Mouse (Mus musculus) erythroid progenitor cell, adult 5-6 weeks (primary cell): Measurements from ENCODE around the gene Ethe1. TPM values are rescaled to one million over a fixed set of nuclear protein-coding genes. Genes with fewer than 3 reads are reported as not detected.

Experiments
- ATAC-seq: replicated peaks from 2 replicates; pipeline ENCODE4 v1.8.0; 2016; ENCODE audit warnings: moderate number of reproducible peaks, mild to moderate bottlenecking, moderate TSS enrichment, inconsistent platforms; ENCODE audit not compliant: poor library complexity, low FRiP score, severe bottlenecking
- total RNA-seq, 2 experiments: library from RNA; stranded (forward) in 1 of 2; stranded (reverse) in 1 of 2; fragments of 150-400 nt in 1 of 2; fragments of 186-747, 209-891 nt in 1 of 2; gene quantifications; 2 replicates each; pipeline versions ENCODE4 v1.2.3 to v1.2.4; 2015 to 2017; ENCODE audit warnings: low replicate concordance in 2 of 2

The Ethe1 gene
- total RNA-seq, 2 experiments from 2014 or later: 6.8 to 11.3 TPM

DNA sequence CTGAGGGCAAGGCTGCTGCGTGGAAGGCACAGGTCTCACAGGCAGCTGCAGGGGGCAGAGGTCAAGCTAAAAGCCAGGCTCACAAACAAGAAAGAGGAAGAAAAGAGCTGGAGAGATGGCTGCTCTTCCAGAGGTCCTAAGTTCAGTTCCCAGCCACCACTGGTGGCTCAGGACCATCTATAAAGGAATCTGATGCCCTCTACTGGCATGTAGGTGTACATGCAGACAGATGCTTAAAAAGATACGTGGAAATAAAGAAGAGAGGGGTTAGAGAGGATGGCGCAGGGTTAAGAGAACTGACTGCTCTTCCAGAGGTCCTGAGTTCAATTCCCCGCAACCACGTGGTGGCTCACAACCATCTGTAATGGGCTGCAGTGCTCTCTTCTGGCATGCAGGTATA is 14.9 kb upstream of the Ethe1 start:
- no peak for ATAC-seq

- no peak for ATAC-seq
Measured at GRCm38 (mm10) chr7:24574224-24574796, 13.0 kb upstream of the Ethe1 start.

GRCm38 (mm10) chr7:24577811-24578210 is 9.5 kb upstream of the Ethe1 start:
- ATAC-seq: no peak

DNA sequence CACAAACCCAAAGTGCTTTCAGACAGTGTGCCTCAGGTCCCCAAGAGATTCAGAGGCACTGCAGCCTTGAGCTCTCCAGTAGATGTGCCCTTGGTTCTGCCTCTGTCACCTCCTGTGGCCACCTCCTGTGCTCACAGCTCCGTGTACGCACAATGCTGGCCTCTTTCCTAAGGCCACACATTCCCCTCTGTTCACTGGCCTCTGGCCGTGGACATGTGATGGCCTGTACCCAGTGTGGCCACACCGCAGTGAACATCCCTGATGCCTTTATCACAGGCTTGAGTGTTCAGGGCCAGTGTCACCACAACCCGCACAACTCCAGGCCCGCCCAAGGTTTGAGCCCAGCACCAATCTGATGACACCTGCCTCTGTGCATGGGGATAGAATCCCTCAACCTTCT is 2.5 kb upstream of the Ethe1 start:
- no peak for ATAC-seq

GRCm38 (mm10) chr7:24585995-24586394 is 1.3 kb upstream of the Ethe1 start:
- ATAC-seq: no peak

GRCm38 (mm10) chr7:24586828-24587227 is 515 bp upstream of the Ethe1 start:
- no peak; the same call in 1 of the 2 replicates for ATAC-seq

DNA sequence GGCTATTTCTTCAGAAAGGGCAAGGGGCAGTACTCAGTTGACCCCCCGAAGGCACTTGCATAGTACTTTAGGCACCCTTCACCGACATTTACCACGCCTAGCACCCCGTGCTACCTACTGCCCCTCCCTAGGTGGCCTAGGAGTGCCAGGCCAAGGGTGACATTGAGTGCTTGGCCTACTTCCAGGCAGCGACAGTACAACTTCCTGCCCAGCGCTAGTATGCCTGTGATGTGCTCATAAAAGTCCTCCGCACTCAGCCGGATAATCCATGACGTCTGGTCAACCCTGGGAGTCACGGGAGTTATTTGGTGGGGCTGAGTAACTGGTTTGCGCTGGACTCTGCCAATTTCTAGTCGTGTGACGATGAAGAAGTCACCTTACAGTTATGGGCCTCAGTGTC is 993 bp downstream of the Ethe1 start:
- ATAC-seq: no peak

DNA sequence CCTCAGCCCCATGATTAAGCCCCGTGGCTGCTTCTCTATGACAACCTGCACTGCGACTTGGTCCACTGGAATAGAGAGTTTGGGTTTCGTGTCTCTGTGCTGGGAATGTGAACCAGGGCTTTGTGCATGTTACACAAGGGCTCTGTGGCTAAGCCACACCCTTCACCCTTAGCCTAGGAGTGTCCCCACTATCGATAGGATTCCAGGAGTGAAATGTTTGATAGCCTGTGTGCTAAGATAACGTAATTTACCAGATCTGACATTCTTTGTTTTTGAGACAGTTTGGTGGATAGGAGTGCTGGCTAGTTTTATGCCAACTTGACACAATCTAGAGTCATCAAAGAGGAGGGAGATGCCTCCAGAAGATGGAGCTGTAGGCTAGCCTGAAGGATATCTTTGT is 4.4 kb downstream of the Ethe1 start:
- ATAC-seq: no peak

GRCm38 (mm10) chr7:24592163-24592562 is 4.8 kb downstream of the Ethe1 start:
- no peak for ATAC-seq

GRCm38 (mm10) chr7:24592781-24593180 is 5.4 kb downstream of the Ethe1 start:
- ATAC-seq: no peak

GRCm38 (mm10) chr7:24593621-24594308 is 6.4 kb downstream of the Ethe1 start:
- ATAC-seq: peak; percentile 87

DNA sequence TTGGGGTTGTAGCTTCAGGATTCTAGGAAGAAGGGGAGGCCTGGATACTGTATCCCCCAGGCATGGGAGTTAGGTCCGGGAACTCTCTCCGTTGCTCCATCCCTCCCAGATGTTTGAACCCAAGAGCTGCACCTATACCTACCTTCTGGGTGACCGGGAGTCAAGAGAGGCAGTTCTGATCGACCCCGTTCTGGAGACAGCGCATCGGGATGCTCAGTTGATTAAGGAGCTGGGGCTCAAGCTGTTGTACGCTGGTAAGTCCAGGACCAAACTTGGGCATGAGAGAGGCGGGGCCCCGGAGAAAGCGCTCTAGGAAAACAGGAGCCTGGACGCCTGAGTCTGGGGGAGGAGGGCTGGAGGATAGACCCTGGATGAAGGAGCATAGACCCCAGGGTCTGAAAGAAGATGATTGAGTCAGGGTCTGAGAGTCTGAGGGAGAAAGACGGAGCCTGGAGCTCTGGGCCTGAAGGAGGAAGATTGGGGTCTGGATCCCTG is 7.0 kb downstream of the Ethe1 start:
- no peak for ATAC-seq

DNA sequence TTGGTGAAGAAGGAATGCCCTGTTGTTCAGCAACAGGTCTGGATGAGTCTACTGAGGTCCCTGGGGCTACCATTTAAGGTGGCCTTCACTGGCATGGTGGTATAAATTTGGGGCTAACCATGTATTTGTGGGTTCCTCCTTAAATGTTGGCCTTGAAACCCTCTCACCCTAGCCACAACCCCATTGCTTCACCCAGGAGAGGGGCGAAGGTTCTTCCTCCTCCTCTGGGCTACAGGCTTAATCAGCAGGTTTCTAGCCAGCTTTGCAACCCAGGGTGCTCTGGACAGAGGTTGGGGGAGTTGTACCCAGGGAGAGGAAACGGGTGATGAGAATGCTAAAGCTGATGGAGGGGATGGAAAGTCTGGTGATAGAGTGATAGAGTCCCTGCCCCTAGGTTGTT is 8.1 kb downstream of the Ethe1 start:
- ATAC-seq: no peak

DNA sequence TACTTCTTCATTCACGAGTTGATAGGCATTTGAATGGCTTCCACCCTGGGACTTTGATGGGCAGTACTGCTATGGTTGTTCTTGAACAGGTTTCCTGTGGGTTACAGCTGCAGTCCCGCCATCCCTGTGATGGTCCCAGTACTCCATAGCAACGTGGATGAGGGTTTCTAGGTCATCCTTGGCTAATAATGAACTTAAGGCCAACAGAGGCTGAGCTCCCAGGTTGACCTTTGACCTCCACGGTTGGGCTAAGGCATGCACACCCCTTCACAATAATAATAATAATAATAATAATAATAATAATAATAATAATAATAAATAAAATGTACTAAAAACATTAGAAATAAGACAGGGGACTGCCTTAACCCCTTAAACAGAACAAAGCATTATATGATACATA is 10.8 kb downstream of the Ethe1 start:
- no peak for ATAC-seq

- no peak for ATAC-seq
Measured at GRCm38 (mm10) chr7:24599211-24600067, 12.1 kb downstream of the Ethe1 start.

GRCm38 (mm10) chr7:24600941-24601597 is 13.7 kb downstream of the Ethe1 start:
- peak; percentile 98 for ATAC-seq

GRCm38 (mm10) chr7:24605561-24605960 is 18.2 kb downstream of the Ethe1 start:
- ATAC-seq: no peak

DNA sequence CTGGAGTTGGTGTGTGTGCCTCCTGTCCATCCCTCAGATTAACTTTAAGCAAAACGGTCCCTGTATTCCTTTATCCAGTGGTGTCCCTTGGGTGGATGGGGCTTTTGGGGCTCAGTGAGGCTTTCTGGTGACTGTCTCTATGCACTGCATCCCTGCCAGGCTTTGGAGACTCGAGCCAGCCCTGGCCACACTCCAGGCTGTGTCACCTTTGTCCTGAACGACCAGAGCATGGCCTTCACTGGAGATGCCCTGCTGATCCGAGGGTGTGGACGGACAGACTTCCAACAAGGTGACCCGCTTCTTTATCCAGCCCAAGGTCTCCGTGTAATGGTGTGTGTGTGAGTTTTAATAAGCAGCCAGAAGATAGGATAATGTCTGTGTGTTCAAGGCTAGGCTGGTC is 18.7 kb downstream of the Ethe1 start:
- ATAC-seq: no peak

DNA sequence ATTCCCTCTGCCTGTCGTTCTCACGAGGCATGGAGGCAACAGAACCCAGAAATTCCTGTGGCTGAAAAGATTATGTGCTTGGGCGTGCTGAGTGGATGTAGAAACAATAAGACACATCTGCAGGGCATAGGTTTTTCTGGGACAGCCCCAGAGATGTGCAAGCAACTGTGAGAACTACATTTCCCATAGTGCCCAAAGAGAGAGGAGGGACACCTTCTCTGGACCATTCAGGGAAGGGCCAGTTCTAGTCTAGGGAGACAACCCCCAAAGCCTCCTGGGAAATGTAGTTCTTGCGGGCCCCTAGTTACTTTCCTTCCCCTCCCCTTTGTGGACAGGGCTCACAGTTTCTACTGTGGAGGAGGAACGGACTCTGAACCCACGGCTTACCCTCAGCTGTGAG is 20.7 kb downstream of the Ethe1 start:
- 0 out of 2 replicates have a peak, but pooled peaks have one; percentile 15 for ATAC-seq

- no peak for ATAC-seq
Measured at GRCm38 (mm10) chr7:24608561-24608960, 21.2 kb downstream of the Ethe1 start.
